Mouse (Mus musculus) kidney, postnatal 0 days (tissue): ENCODE results near the gene Helz2. TPM values are rescaled to one million over a fixed set of nuclear protein-coding genes. Genes with fewer than 3 reads are reported as not detected.

Experiments
- ATAC-seq: fragments of 200-750 bp; cut with Nextera tagmentation; replicated peaks from 2 replicates; pipeline ENCODE4 v1.8.0; 2017; ENCODE audit warnings: low read depth, moderate number of reproducible peaks, moderate TSS enrichment, moderate library complexity; ENCODE audit not compliant: low FRiP score
- DNase-seq: peaks from one replicate; pipeline ENCODE4 v3.0.0-alpha.2; 2016; ENCODE audit warnings: low spot score
- H3K27ac ChIP-seq: fragments of 300-500 bp; sonication (generic); 2 replicates; pipeline ENCODE4 v1.5.1; 2014; ENCODE audit warnings: mild to moderate bottlenecking
- H3K27me3 ChIP-seq: fragments of 300-500 bp; sonication (generic); 2 replicates; pipeline ENCODE4 v1.6.1; 2014; ENCODE audit warnings: low read length, mixed read lengths; ENCODE audit not compliant: insufficient read depth
- H3K36me3 ChIP-seq: fragments of 300-500 bp; sonication (generic); 2 replicates; pipeline ENCODE4 v1.6.1; 2014; ENCODE audit warnings: low read length, mixed read lengths; ENCODE audit not compliant: insufficient read depth
- H3K4me1 ChIP-seq: fragments of 300-500 bp; sonication (generic); replicated peaks from 2 replicates; pipeline ENCODE4 v1.6.1; 2014; ENCODE audit warnings: antibody characterized with exemption, low read length, mixed read lengths; ENCODE audit not compliant: insufficient read depth
- H3K4me2 ChIP-seq: fragments of 300-500 bp; sonication (generic); 2 replicates; pipeline ENCODE4 v1.6.1; 2014; ENCODE audit warnings: mild to moderate bottlenecking, low read length, moderate library complexity, mixed read lengths
- H3K4me3 ChIP-seq: fragments of 300-500 bp; sonication (generic); replicated peaks from 2 replicates; pipeline ENCODE4 v1.5.1; 2014; ENCODE audit warnings: low read depth, low read length
- H3K9ac ChIP-seq: fragments of 300-500 bp; sonication (generic); 2 replicates; pipeline ENCODE4 v1.6.1; 2014; ENCODE audit warnings: low read depth, low read length
- H3K9me3 ChIP-seq: fragments of 300-500 bp; sonication (generic); replicated peaks from 2 replicates; pipeline ENCODE4 v1.6.1; 2016; ENCODE audit warnings: low read length, inconsistent platforms, mixed read lengths
- CTCF ChIP-seq: IDR thresholded peaks from 2 replicates; pipeline ENCODE4 v1.5.1; 2016; ENCODE audit warnings: antibody characterized with exemption, low read depth, mild to moderate bottlenecking, moderate library complexity
- WGBS: fragments of 180-500 bp; shearing (Covaris S2); extraction: QIAGEN DNeasy Blood & Tissue Kit; methylation state at CpG from one replicate; pipeline ENCODE4 v1.1.7; 2014; 5-methylcytosine and 5-hydroxymethylcytosine counted together
- polyA plus RNA-seq: library from polyadenylated mRNA; unstranded; fragments of >200 nt; fragmentation: Nextera tagmentation; extraction: Ambion mirVana; gene quantifications from 2 replicates; pipeline ENCODE4 v1.2.1, GENCODE M21; 2015

Helz2 gene
- polyA plus RNA-seq, 1 experiment from 2014 or later, result 1.5 TPM

- Histone ChIP-seq H3K27ac (no peak overlapping the region), H3K4me2 (peak overlapping the region; percentile 77), H3K36me3 (peaks cover 12% of the 10 kb centered on the region; the same call in 1 of the 2 replicates), H3K4me1 (peaks cover 18% of the 10 kb centered on the region), H3K9me3 (no peaks in the 10 kb centered on the region), H3K27me3 (no peaks in the 10 kb centered on the region), H3K4me3 (peak overlapping the region; percentile 54), H3K9ac (peak overlapping the region; percentile 67; the same call in 1 of the 2 replicates)
- no peak for ATAC-seq
- no peak for DNase-seq
- no peak for TF ChIP-seq CTCF
- 94% methylated on average over 13 of the region's 13 CpGs for WGBS
Measured at GRCm38 (mm10) chr2:181240806-181241440, 904 bp downstream of the Helz2 start.

- peaks cover 13% of the 10 kb centered on the region; the same call in 1 of the 2 replicates for H3K36me3 ChIP-seq
- H3K4me1 ChIP-seq, result peaks cover 17% of the 10 kb centered on the region
- no peaks in the 10 kb centered on the region for H3K27me3 ChIP-seq
- DNase-seq (no peak), ATAC-seq (no peak)
- WGBS, result 90% methylated on average over 9 of the region's 9 CpGs
- H3K9me3 ChIP-seq, result no peaks in the 10 kb centered on the region
- H3K4me3 ChIP-seq, result no peak overlapping the region
- no peak for TF ChIP-seq CTCF
- H3K27ac ChIP-seq, result no peak overlapping the region
- no peak overlapping the region for H3K9ac ChIP-seq
- peak overlapping the region; percentile 30 for H3K4me2 ChIP-seq
Measured at GRCm38 (mm10) chr2:181239261-181239660, 2.6 kb downstream of the Helz2 start.

- WGBS, result 60% methylated on average over 2 of the region's 2 CpGs
- H3K9ac ChIP-seq, result no peak overlapping the region
- TF ChIP-seq CTCF, result no peak
- H3K4me2 ChIP-seq, result peak overlapping the region; percentile 30; the same call in 1 of the 2 replicates
- H3K36me3 ChIP-seq, result peaks cover 13% of the 10 kb centered on the region; the same call in 1 of the 2 replicates
- no peak overlapping the region for H3K4me3 ChIP-seq
- DNase-seq (no peak), ATAC-seq (no peak)
- peaks cover 14% of the 10 kb centered on the region for H3K4me1 ChIP-seq
- H3K27me3 ChIP-seq, result no peaks in the 10 kb centered on the region
- H3K27ac ChIP-seq, result no peak overlapping the region
- no peaks in the 10 kb centered on the region for H3K9me3 ChIP-seq
Measured at GRCm38 (mm10) chr2:181238861-181239260, 3.0 kb downstream of the Helz2 start.

- no peak for ATAC-seq
Measured at GRCm38 (mm10) chr2:181238091-181238610, 3.7 kb downstream of the Helz2 start.

GRCm38 (mm10) chr2:181237251-181238014, 4.4 kb downstream of the Helz2 start:
- no peak for TF ChIP-seq CTCF
- Histone ChIP-seq H3K4me2 (no peak overlapping the region), H3K27me3 (no peaks in the 10 kb centered on the region), H3K9ac (no peak overlapping the region; the same call in 1 of the 2 replicates), H3K4me1 (peaks cover 14% of the 10 kb centered on the region), H3K27ac (no peak overlapping the region), H3K4me3 (no peak overlapping the region), H3K36me3 (peaks cover 13% of the 10 kb centered on the region; the same call in 1 of the 2 replicates), H3K9me3 (no peaks in the 10 kb centered on the region)
- no peak for DNase-seq
- 92% methylated on average over 17 of the region's 17 CpGs for WGBS
- ATAC-seq, result no peak

More at GRCm38 (mm10) chr2:181238091-181238610, 3.7 kb downstream of the Helz2 start:
- Histone ChIP-seq H3K27ac (no peak overlapping the region), H3K9ac (no peak overlapping the region), H3K27me3 (no peaks in the 10 kb centered on the region), H3K4me1 (peaks cover 14% of the 10 kb centered on the region), H3K36me3 (peaks cover 13% of the 10 kb centered on the region; the same call in 1 of the 2 replicates), H3K9me3 (no peaks in the 10 kb centered on the region), H3K4me2 (no peak overlapping the region), H3K4me3 (no peak overlapping the region)
- WGBS, result 59% methylated on average over 10 of the region's 10 CpGs
- DNase-seq, result no peak
- no peak for TF ChIP-seq CTCF
